Mouse (Mus musculus): ENCODE measurements around the gene Olfr1510. TPM values are rescaled to one million over a fixed set of nuclear protein-coding genes. Genes with fewer than 3 reads are reported as not detected.
"Not testable (repeated sequence)": the region's sequence is repeated elsewhere in the genome, so short reads cannot be mapped to it uniquely, and the experiment has no call there.

The Olfr1510 gene
- total RNA-seq (2021): not detected

- no peak for DNase-seq (ENCODE audit: extremely low spot score in 1 of 2, low spot score in 2 of 2)
- intact Hi-C loops (cut with DNase I): loop anchor here (10.0 kb wide), 1 partner anchor 59 kb away; the partner anchor contains the start of gene Olfr1513
These were observed at the start of gene Olfr1510 for GRCm38 (mm10) chr14:52414273-52414672. Gene Olfr1510 (minus strand): TSS chr14:52414373.

- DNase-seq (ENCODE audit: extremely low spot score in 1 of 2, low spot score in 2 of 2): no peak
- intact Hi-C loops (cut with DNase I): no loop called here
These were observed 47.8 kb upstream of the Olfr1510 start for GRCm38 (mm10) chr14:52461928-52462327.

- intact Hi-C loops (cut with DNase I): no loop called here
- no peak for DNase-seq (ENCODE audit: extremely low spot score in 1 of 2, low spot score in 2 of 2)
These were observed 37.0 kb upstream of the Olfr1510 start for GRCm38 (mm10) chr14:52451138-52451537.

- intact Hi-C loops (cut with DNase I): no loop called here
- DNase-seq (ENCODE audit: extremely low spot score in 1 of 2, low spot score in 2 of 2): no peak
These were observed 28.5 kb upstream of the Olfr1510 start, which contains the start of gene Olfr1509 for GRCm38 (mm10) chr14:52442690-52443089. Gene Olfr1509 (plus strand): TSS chr14:52442990.

GRCm38 (mm10) chr14:52427686-52428085, 13.5 kb upstream of the Olfr1510 start:
- intact Hi-C loops (cut with DNase I): no loop called here
- DNase-seq (ENCODE audit: extremely low spot score in 1 of 2, low spot score in 2 of 2): no peak

- intact Hi-C loops (cut with DNase I): loop anchor here (10.0 kb wide), 1 partner anchor 56 kb away; the partner anchor contains the start of gene Olfr1513
- DNase-seq (ENCODE audit: extremely low spot score in 1 of 2, low spot score in 2 of 2): not testable (repeated sequence)
These were observed 3.8 kb downstream of the Olfr1510 start for GRCm38 (mm10) chr14:52410142-52410919.

GRCm38 (mm10) chr14:52397279-52397678, 16.9 kb downstream of the Olfr1510 start, which contains the start of gene Olfr1511:
Gene Olfr1511 (minus strand): TSS chr14:52397379.
- intact Hi-C loops (cut with DNase I): no loop called here
- DNase-seq (ENCODE audit: extremely low spot score in 1 of 2, low spot score in 2 of 2): no peak

- intact Hi-C loops (cut with DNase I); DNase-seq (ENCODE audit: extremely low spot score in 1 of 2, low spot score in 2 of 2): not testable (repeated sequence)
These were observed 23.9 kb downstream of the Olfr1510 start for GRCm38 (mm10) chr14:52390084-52390848.

- intact Hi-C loops (cut with DNase I): loop anchor here (2.0 kb wide), 1 partner anchor 24 kb away; no protein-coding TSS in a partner anchor
- DNase-seq (ENCODE audit: extremely low spot score in 1 of 2, low spot score in 2 of 2): no peak
These were observed 35.1 kb downstream of the Olfr1510 start, which contains the start of gene Olfr1512 for GRCm38 (mm10) chr14:52379068-52379467. Gene Olfr1512 (minus strand): TSS chr14:52379168.

GRCm38 (mm10) chr14:52368741-52369140, 45.4 kb downstream of the Olfr1510 start:
- intact Hi-C loops (cut with DNase I): no loop called here
- DNase-seq (ENCODE audit: extremely low spot score in 1 of 2, low spot score in 2 of 2): no peak

Other genes with a start within 250 kb of the Olfr1510 start
- 10 to 100 TPM; 48.3 to 53.1 TPM for gene Supt16, start 217.0 kb downstream of the Olfr1510 start, total RNA-seq (2021)
- 100 to 1,000 TPM; 111 to 126 TPM for gene Chd8, start 156.6 kb downstream of the Olfr1510 start, total RNA-seq (2021)
- 10 to 100 TPM; 55.1 to 56.7 TPM for gene Tox4, start 135.2 kb downstream of the Olfr1510 start, total RNA-seq (2021)
- 10 to 100 TPM; 36.9 to 37.7 TPM for gene Rab2b, start 134.8 kb downstream of the Olfr1510 start, total RNA-seq (2021)
- gene Mettl3, start 109.2 kb downstream of the Olfr1510 start, total RNA-seq (2021): 10 to 100 TPM; 32.4 to 38.6 TPM
- 10 to 100 TPM; 39.6 to 39.9 TPM for gene Sall2, start 85.6 kb downstream of the Olfr1510 start, total RNA-seq (2021)
- gene Olfr1513, start 58.0 kb downstream of the Olfr1510 start, total RNA-seq (2021): not detected
- not detected for gene Olfr1512, start 35.2 kb downstream of the Olfr1510 start, total RNA-seq (2021)
- gene Olfr1511, start 17.0 kb downstream of the Olfr1510 start, total RNA-seq (2021): not detected
- not detected for gene Olfr1509, start 28.6 kb upstream of the Olfr1510 start, total RNA-seq (2021)
- gene Olfr1508, start 53.1 kb upstream of the Olfr1510 start, total RNA-seq (2021): not detected
- gene Olfr1507, start 81.4 kb upstream of the Olfr1510 start, total RNA-seq (2021): not detected